Mouse (Mus musculus) CH12.LX (cell line): ENCODE measurements at regions not wholly inside any gene's neighbourhood (a gene's known extent, or its start where the extent isn't known, plus 50 kb on each side); places are given as distances from the start of the nearest gene placed in this dataset.

Experiments used
- DNase-seq: peaks from one replicate; pipeline ENCODE4 v3.0.0-alpha.2; 2013; ENCODE audit errors: extremely low read depth
- H3K27ac ChIP-seq: 2 replicates; pipeline ENCODE4 v1.5.1; 2012; ENCODE audit warnings: low read depth, mild to moderate bottlenecking, control low read depth, moderate library complexity; ENCODE audit not compliant: insufficient read depth
- H3K27me3 ChIP-seq: replicated peaks from 2 replicates; pipeline ENCODE3; 2012; ENCODE audit warnings: inconsistent platforms
- H3K36me3 ChIP-seq, 2 experiments: replicated peaks in 1 of 2; 2 replicates each; pipeline versions ENCODE3 to v1.6.1; 2012; ENCODE audit warnings: inconsistent platforms in 1 of 2, low read length in 1 of 2, mild to moderate bottlenecking in 1 of 2, mixed read lengths in 1 of 2, moderate library complexity in 1 of 2; ENCODE audit not compliant: control insufficient read depth in 1 of 2, insufficient read depth in 1 of 2
- H3K4me1 ChIP-seq, 2 experiments: 2 replicates each; pipeline ENCODE4 v1.6.1; 2012; ENCODE audit warnings: inconsistent platforms in 1 of 2, moderate library complexity in 1 of 2; ENCODE audit not compliant: insufficient read depth in 2 of 2, control insufficient read depth in 1 of 2
- H3K4me2 ChIP-seq: 2 replicates; pipeline ENCODE4 v1.6.1; 2012; ENCODE audit warnings: low read depth, mild to moderate bottlenecking, control low read depth; ENCODE audit not compliant: poor library complexity, insufficient read depth, severe bottlenecking
- H3K4me3 ChIP-seq, 3 experiments: fragments of 150-350 bp in 1 of 3; sonication (generic) in 1 of 3; replicated peaks in 1 of 3; 2 replicates each; pipeline versions ENCODE3 to v1.5.1; 2011 to 2012; ENCODE audit warnings: low read depth in 2 of 3, low read length in 2 of 3, mild to moderate bottlenecking in 2 of 3, moderate library complexity in 2 of 3, control low read depth in 1 of 3, improper control_type of control experiment in 1 of 3, inconsistent platforms in 1 of 3, mixed read lengths in 1 of 3; ENCODE audit not compliant: poor library complexity in 1 of 3
- H3K79me2 ChIP-seq: replicated peaks from 2 replicates; pipeline ENCODE4 v1.6.1; 2012; ENCODE audit warnings: mild to moderate bottlenecking, moderate library complexity; ENCODE audit not compliant: control insufficient read depth, poor library complexity, insufficient read depth, severe bottlenecking; ENCODE audit errors: extremely low read depth
- H3K9ac ChIP-seq: 2 replicates; pipeline ENCODE4 v1.6.1; 2012; ENCODE audit warnings: low read depth, mild to moderate bottlenecking, control low read depth, moderate library complexity; ENCODE audit not compliant: insufficient read depth
- H3K9me3 ChIP-seq: replicated peaks from 2 replicates; pipeline ENCODE3; 2012; ENCODE audit warnings: low read length, inconsistent platforms, mixed read lengths
- BHLHE40 ChIP-seq: IDR thresholded peaks from 2 replicates; pipeline ENCODE4 v1.6.1; 2011; ENCODE audit warnings: mild to moderate bottlenecking, low read depth, low read length, improper control_type of control experiment
- CHD2 ChIP-seq: IDR thresholded peaks from 2 replicates; pipeline ENCODE4 v1.6.1; 2011; ENCODE audit warnings: low read length, improper control_type of control experiment
- E2F4 ChIP-seq: IDR thresholded peaks from 2 replicates; pipeline ENCODE4 v1.6.1; 2011; ENCODE audit warnings: low read depth, low read length, improper control_type of control experiment; ENCODE audit not compliant: insufficient replicate concordance
- EP300 ChIP-seq: IDR thresholded peaks from 2 replicates; pipeline ENCODE4 v1.6.1; 2011; ENCODE audit warnings: low read length, improper control_type of control experiment
- ETS1 ChIP-seq: conservative IDR thresholded peaks from 2 replicates; pipeline ENCODE4 v1.6.1; 2012; ENCODE audit warnings: low read depth, mild to moderate bottlenecking, inconsistent platforms, low read length, improper control_type of control experiment, moderate library complexity
- HCFC1 ChIP-seq: IDR thresholded peaks from 2 replicates; pipeline ENCODE4 v1.6.1; 2012; ENCODE audit warnings: low read depth, mild to moderate bottlenecking, inconsistent platforms, low read length, improper control_type of control experiment
- JUND ChIP-seq: conservative IDR thresholded peaks from 2 replicates; pipeline ENCODE4 v1.6.1; 2011; ENCODE audit warnings: low read depth, low read length, improper control_type of control experiment
- KAT2A ChIP-seq: IDR thresholded peaks from 2 replicates; pipeline ENCODE4 v1.6.1; 2012; ENCODE audit warnings: low read length, improper control_type of control experiment, inconsistent platforms; ENCODE audit not compliant: insufficient replicate concordance
- MAFK ChIP-seq: IDR thresholded peaks from 2 replicates; pipeline ENCODE4 v1.6.1; 2011; ENCODE audit warnings: low read length, improper control_type of control experiment; ENCODE audit not compliant: insufficient replicate concordance
- MEF2A ChIP-seq: IDR thresholded peaks from 2 replicates; pipeline ENCODE4 v1.6.1; 2014; ENCODE audit warnings: low read depth, mild to moderate bottlenecking, inconsistent platforms, low read length, improper control_type of control experiment, borderline replicate concordance
- NRF1 ChIP-seq: IDR thresholded peaks from 2 replicates; pipeline ENCODE4 v1.6.1; 2014; ENCODE audit warnings: low read depth, mild to moderate bottlenecking, inconsistent platforms, low read length, improper control_type of control experiment, moderate library complexity
- POLR2A ChIP-seq: IDR thresholded peaks from 2 replicates; pipeline ENCODE4 v1.6.1; 2011; ENCODE audit warnings: low read depth, mild to moderate bottlenecking, improper control_type of control experiment, low read length
- RAD21 ChIP-seq: IDR thresholded peaks from 2 replicates; pipeline ENCODE4 v1.6.1; 2011; ENCODE audit warnings: low read depth, mild to moderate bottlenecking, low read length, improper control_type of control experiment, moderate library complexity
- RCOR1 ChIP-seq: conservative IDR thresholded peaks from 2 replicates; pipeline ENCODE4 v1.6.1; 2012; ENCODE audit warnings: low read depth, mild to moderate bottlenecking, inconsistent platforms, low read length, improper control_type of control experiment
- SMC3 ChIP-seq: IDR thresholded peaks from 2 replicates; pipeline ENCODE4 v1.6.1; 2011; ENCODE audit warnings: low read depth, low read length, improper control_type of control experiment
- TCF12 ChIP-seq: IDR thresholded peaks from 2 replicates; pipeline ENCODE4 v1.6.1; 2014; ENCODE audit warnings: low read depth, mild to moderate bottlenecking, inconsistent platforms, low read length, improper control_type of control experiment
- USF2 ChIP-seq: conservative IDR thresholded peaks from 2 replicates; pipeline ENCODE4 v1.6.1; 2011; ENCODE audit warnings: low read depth, low read length, improper control_type of control experiment
- ZMIZ1 ChIP-seq: IDR thresholded peaks from 2 replicates; pipeline ENCODE4 v1.6.1; 2012; ENCODE audit warnings: low read depth, mild to moderate bottlenecking, inconsistent platforms, low read length, improper control_type of control experiment
- dilution Hi-C: fragments of 300-500 bp; cut with MboI; formaldehyde crosslinking; loops from 2 replicates; pipeline ENCODE4 v1.14.3; 2020; ENCODE audit warnings: low sequenced_read_pairs; ENCODE audit not compliant: extremely low pct_unique_long_range_greater_than_20kb, extremely low pct_ligation_motif_present
- in situ Hi-C: fragments of 300-500 bp; cut with MboI; formaldehyde crosslinking; loops from 3 replicates; pipeline ENCODE4 v1.14.3; 2019; ENCODE audit warnings: low sequenced_read_pairs, low pct_ligation_motif_present, low pct_unique_long_range_greater_than_20kb, mixed read lengths

DNA sequence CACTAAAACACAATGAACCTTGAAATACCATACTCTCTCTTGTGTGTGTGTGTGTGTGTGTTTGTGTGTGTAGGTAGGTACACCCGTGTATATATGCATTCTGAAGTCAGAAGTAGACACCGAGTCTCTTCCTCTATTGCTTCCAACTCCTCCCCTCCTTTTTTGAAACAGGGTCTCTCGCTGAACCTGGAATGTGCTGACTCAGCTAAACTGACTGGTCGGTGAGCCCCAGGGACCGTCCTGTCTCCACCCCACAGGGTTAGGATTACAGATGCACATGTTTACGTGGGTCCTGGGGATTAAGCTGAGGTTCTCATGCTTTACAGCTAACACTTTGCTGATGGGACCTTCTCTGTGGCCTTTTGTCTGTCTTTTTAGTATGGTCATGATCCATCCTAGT lies 74.8 kb upstream of the Nfil3 start:
- Histone ChIP-seq H3K79me2 (no peaks in the 10 kb centered on the region), H3K36me3 (no peaks in the 10 kb centered on the region), H3K4me1 (peaks cover 6 to 34% of the 10 kb centered on the region in 2 experiments; a peak in 3 of 4 replicates), H3K4me2 (no peak overlapping the region), H3K9ac (no peak overlapping the region), H3K27ac (no peak overlapping the region), H3K4me3 (no peak overlapping the region), H3K9me3 (peaks cover 6% of the 10 kb centered on the region), H3K27me3 (peaks cover 2% of the 10 kb centered on the region)
- no peak for DNase-seq
- dilution Hi-C loops: no loop called here
- TF ChIP-seq NRF1 (no peak), MAFK (peak; percentile 86), JUND (no peak)
- in situ Hi-C loops: no loop called here

DNA sequence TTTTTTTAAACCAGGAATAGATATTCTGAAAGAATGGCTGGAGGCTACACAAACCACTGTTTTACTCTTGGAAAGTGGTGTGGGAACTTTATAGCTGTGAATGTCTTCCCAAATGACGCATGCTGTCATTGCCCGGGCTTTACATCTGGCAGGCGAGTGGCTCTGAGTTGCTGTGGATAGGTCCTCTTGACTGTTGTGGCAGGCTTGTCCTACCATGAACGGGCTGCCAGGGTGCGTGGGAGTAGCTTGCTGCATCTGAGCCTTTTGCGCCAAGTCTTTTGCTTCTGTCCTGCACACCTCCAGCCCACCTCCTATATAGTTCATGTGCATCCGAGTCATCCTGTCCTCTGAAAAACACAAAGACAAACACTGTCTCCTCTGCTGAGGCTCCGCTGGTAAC lies 72.3 kb upstream of the Nfil3 start:
- Histone ChIP-seq H3K9me3 (peaks cover 3% of the 10 kb centered on the region), H3K4me1 (peaks cover 6 to 48% of the 10 kb centered on the region in 2 experiments; a peak in 3 of 4 replicates), H3K79me2 (no peaks in the 10 kb centered on the region), H3K36me3 (no peaks in the 10 kb centered on the region), H3K4me2 (no peak overlapping the region), H3K4me3 (no peak overlapping the region), H3K27ac (no peak overlapping the region), H3K9ac (no peak overlapping the region), H3K27me3 (no peaks in the 10 kb centered on the region)
- DNase-seq: no peak
- dilution Hi-C loops (no loop called here), in situ Hi-C loops (no loop called here)
- no peak for TF ChIP-seq JUND
- TF ChIP-seq CHD2: no peak
- TF ChIP-seq ZMIZ1: no peak
- no peak for TF ChIP-seq ETS1
- TF ChIP-seq NRF1: no peak
- TF ChIP-seq USF2: no peak
- TF ChIP-seq BHLHE40: no peak
- no peak for TF ChIP-seq TCF12
- no peak for TF ChIP-seq RAD21
- no peak for TF ChIP-seq EP300
- TF ChIP-seq E2F4: no peak
- no peak for TF ChIP-seq SMC3
- TF ChIP-seq HCFC1: no peak
- TF ChIP-seq MEF2A: no peak
- no peak for TF ChIP-seq POLR2A
- no peak for TF ChIP-seq RCOR1
- TF ChIP-seq KAT2A: no peak
